Mouse (Mus musculus) ES-Bruce4 (cell line): Measurements from ENCODE around the gene Calr3.

Source experiments
- CTCF ChIP-seq: IDR thresholded peaks from one replicate; pipeline ENCODE4 v1.8.1; 2011; ENCODE audit warnings: low read depth, low read length
- EP300 ChIP-seq: IDR thresholded peaks from 2 replicates; pipeline ENCODE4 v1.6.1; 2011; ENCODE audit warnings: low read depth, low read length; ENCODE audit not compliant: insufficient read depth

- TF ChIP-seq CTCF (no peak), EP300 (no peak)
Measured at GRCm38 (mm10) chr8:72469984-72470383, 26.3 kb upstream of the Calr3 start.
